In the genomic region with DNA sequence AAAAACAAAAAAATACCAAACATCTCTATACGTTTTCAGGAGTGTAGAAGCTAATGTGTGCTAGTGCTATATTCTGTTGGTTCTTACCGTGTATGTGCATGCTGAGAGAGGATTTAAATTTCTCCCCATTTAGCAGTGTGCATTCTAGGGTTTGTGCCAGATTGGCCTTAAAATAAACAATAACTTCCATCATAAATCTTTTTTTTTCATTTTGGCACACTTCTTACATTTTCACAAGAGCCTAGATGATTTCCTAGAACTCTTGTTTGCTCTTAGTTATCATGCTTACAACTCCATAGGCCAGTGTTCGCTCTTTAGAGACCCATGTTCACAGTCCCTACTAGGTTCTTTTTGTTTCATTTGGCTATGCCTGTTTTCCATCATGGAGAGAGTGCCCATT, we compare ENCODE assay signal across 28 mouse cellular contexts.
DNase-seq lines count a peak whose midpoint lies in the region; ATAC-seq and TF ChIP-seq lines count a peak whose summit lies in the region.
"Had no signal": no experiment of that assay in that cellular context is flagged by ENCODE, and none has a peak within 500 bp of the region (broad histone marks: within the 10 kb centered on the region; RNA-seq: fewer than 3 reads in every experiment).

No protein-coding gene starts in this region.

- no peak for ATAC-seq in lung, embryonic 14.5 days (ENCODE audit: insufficient read depth)
- peak; percentile 31; the same call in 1 of the 2 replicates for ATAC-seq in lung, embryonic 16.5 days (ENCODE audit: low read depth)
- ATAC-seq: activated CD4-positive, CD25-positive, alpha-beta regulatory T cell, adult 4 months; CD4-positive, CD25-positive, alpha-beta regulatory T cell, adult 4 months; forebrain, embryonic 14.5 days; forebrain, embryonic 16.5 days; Patski had no signal

- no peak overlapping the region for H3K4me3 ChIP-seq in lung, embryonic 14.5 days (ENCODE audit: low read depth, low read length)
- H3K4me3 ChIP-seq in lung, adult 2 months (replicated peaks; ENCODE audit: extremely low read depth, low read depth, low read length) = no peak overlapping the region
- H3K4me3 ChIP-seq in lung, embryonic 16.5 days (ENCODE audit: low read length) = no peak overlapping the region
- H3K4me3 ChIP-seq: embryonic facial prominence, embryonic 13.5 days; embryonic facial prominence, embryonic 15.5 days; erythroblast, embryonic 14.5 days; forebrain, embryonic 10.5 days; forebrain, embryonic 12.5 days had no signal

- DNase-seq in lung, embryonic 14.5 days = peak; percentile 64
- no peak for DNase-seq in lung, adult 2 months
- no peak for DNase-seq in lung, postnatal 36 days
- peak; percentile 53 for DNase-seq in adipocyte (ENCODE audit: low spot score)
- DNase-seq: adrenal gland, adult 2 months; adrenal gland, postnatal 10 days; adrenal gland, postnatal 25 days; B cell, adult 2 months; cerebellum, adult 11 months; cerebellum, adult 18-20 months; cerebellum, adult 8-10 months; cerebellum, adult 9-11 months; cerebellum, postnatal 14 days; cerebellum, postnatal 36 days; embryo, embryonic 11 days had no signal

- H3K27me3 ChIP-seq in lung, embryonic 14.5 days (ENCODE audit: insufficient read depth, low read length) = no peaks in the 10 kb centered on the region
- no peaks in the 10 kb centered on the region for H3K27me3 ChIP-seq in lung, embryonic 16.5 days (ENCODE audit: control insufficient read depth, insufficient read depth, low read depth, low read length)
- H3K27me3 ChIP-seq: CH12.LX; embryonic facial prominence, embryonic 13.5 days; embryonic facial prominence, embryonic 15.5 days; forebrain, embryonic 12.5 days; Patski had no signal

- no peak overlapping the region for H3K9ac ChIP-seq in lung, embryonic 14.5 days
- no peak overlapping the region for H3K9ac ChIP-seq in lung, embryonic 16.5 days (ENCODE audit: low read length)
- H3K9ac ChIP-seq: embryonic facial prominence, embryonic 13.5 days; embryonic facial prominence, embryonic 15.5 days; forebrain, embryonic 12.5 days had no signal

- TF ChIP-seq POLR2A in lung, adult 2 months (IDR thresholded peaks at IDR 0.05; ENCODE audit: borderline replicate concordance, extremely low read depth, low read depth, low read length) = no peak

- H3K9me3 ChIP-seq in lung, embryonic 14.5 days (ENCODE audit: low read depth, low read length) = no peaks in the 10 kb centered on the region
- H3K9me3 ChIP-seq in lung, embryonic 16.5 days (ENCODE audit: control insufficient read depth, low read length) = no peaks in the 10 kb centered on the region
- H3K9me3 ChIP-seq: embryonic facial prominence, embryonic 13.5 days; embryonic facial prominence, embryonic 15.5 days; forebrain, embryonic 10.5 days; forebrain, embryonic 12.5 days; G1E had no signal

- no peak overlapping the region for H3K27ac ChIP-seq in lung, embryonic 14.5 days (ENCODE audit: low read depth)
- H3K27ac ChIP-seq in lung, embryonic 16.5 days (ENCODE audit: low read length) = peak overlapping the region; percentile 3; the same call in 1 of the 2 replicates
- H3K27ac ChIP-seq: embryonic facial prominence, embryonic 13.5 days; embryonic facial prominence, embryonic 15.5 days; forebrain, embryonic 10.5 days; forebrain, embryonic 12.5 days had no signal

- 0 out of 2 replicates have a peak, but pooled peaks cover 8% of the 10 kb centered on the region for H3K4me1 ChIP-seq in lung, embryonic 14.5 days (ENCODE audit: insufficient read depth)
- H3K4me1 ChIP-seq in lung, adult 2 months (ENCODE audit: control insufficient read depth, insufficient read depth, low read length) = peaks cover 3% of the 10 kb centered on the region; the same call in 1 of the 2 replicates
- peaks cover 11% of the 10 kb centered on the region for H3K4me1 ChIP-seq in lung, embryonic 16.5 days (replicated peaks; ENCODE audit: control insufficient read depth, insufficient read depth, low read length)
- H3K4me1 ChIP-seq: forebrain, embryonic 10.5 days; forebrain, embryonic 12.5 days had no signal

- 66% methylated on average over 3 of the region's 3 CpGs for WGBS in lung, embryonic 14.5 days
- WGBS in lung, adult 2 months = 75% methylated on average over 3 of the region's 3 CpGs
- WGBS in lung, embryonic 16.5 days = 57% methylated on average over 3 of the region's 3 CpGs

- no peak for TF ChIP-seq CTCF in lung, embryonic 14.5 days (IDR thresholded peaks at IDR 0.05; ENCODE audit: low read depth)
- no peak for TF ChIP-seq CTCF in lung, adult 2 months (IDR thresholded peaks at IDR 0.05; ENCODE audit: insufficient read depth, low read length)

- no peak overlapping the region for H3K4me2 ChIP-seq in lung, embryonic 14.5 days
- H3K4me2 ChIP-seq in lung, embryonic 16.5 days (ENCODE audit: low read depth, low read length) = no peak overlapping the region
- H3K4me2 ChIP-seq: embryonic facial prominence, embryonic 13.5 days; embryonic facial prominence, embryonic 15.5 days; forebrain, embryonic 12.5 days had no signal

- H3K36me3 ChIP-seq in lung, embryonic 14.5 days (ENCODE audit: insufficient read depth) = no peaks in the 10 kb centered on the region
- no peaks in the 10 kb centered on the region for H3K36me3 ChIP-seq in lung, embryonic 16.5 days (ENCODE audit: control insufficient read depth, insufficient read depth, low read length)
- H3K36me3 ChIP-seq: embryonic facial prominence, embryonic 13.5 days; embryonic facial prominence, embryonic 15.5 days; forebrain, embryonic 10.5 days; forebrain, embryonic 12.5 days; G1E had no signal

Comparison
In these comparisons a context has a peak if more than half of its experiments do, and no peak if none do; other contexts are left out.
1. DNase-seq: peak in lung, embryonic 14.5 days (single experiment) and adipocyte (single experiment); none in lung, adult 2 months (single experiment) and lung, postnatal 36 days (single experiment).